Mouse (Mus musculus): ENCODE measurements around the gene Rpl18. TPM values are rescaled to one million over a fixed set of nuclear protein-coding genes. Genes with fewer than 3 reads are reported as not detected.

The Rpl18 gene
- polyA plus RNA-seq, 1 experiment from 2014 or later, result 743 TPM

GRCm38 (mm10) chr7:45730727-45731431 lies 15.6 kb downstream of the Rpl18 start:
- no peaks in the 10 kb centered on the region for H3K27me3 ChIP-seq (ENCODE audit: control insufficient read depth, insufficient read depth, low read length)
- H3K9me3 ChIP-seq (ENCODE audit: control insufficient read depth, low read length), result no peaks in the 10 kb centered on the region
- H3K4me1 ChIP-seq (ENCODE audit: control insufficient read depth in 2 of 2, insufficient read depth in 2 of 2, low read length in 2 of 2), result peaks cover 6 to 9% of the 10 kb centered on the region in 2 experiments; a peak in 1 of 4 replicates
- H3K4me3 ChIP-seq (ENCODE audit: control insufficient read depth in 1 of 2, insufficient read depth in 1 of 2, low read depth in 1 of 2, low read length in 2 of 2), result no peak overlapping the region
- no peak for ATAC-seq (ENCODE audit: insufficient number of reproducible peaks, insufficient read depth, low FRiP score, low read depth)
- no peak overlapping the region for H3K9ac ChIP-seq (ENCODE audit: low read length)
- H3K36me3 ChIP-seq (ENCODE audit: control insufficient read depth, insufficient read depth, low read length), result peaks cover 3% of the 10 kb centered on the region
- H3K4me2 ChIP-seq (ENCODE audit: low read length), result no peak overlapping the region
- WGBS, result 13% methylated on average over 16 of the region's 16 CpGs
- no peak overlapping the region for H3K27ac ChIP-seq (replicated peaks in 1 of 2; ENCODE audit: control insufficient read depth in 1 of 2, insufficient read depth in 1 of 2, low read depth in 2 of 2, low read length in 2 of 2)

GRCm38 (mm10) chr7:45733477-45733876 lies 18.2 kb downstream of the Rpl18 start:
- Histone ChIP-seq H3K4me1 (ENCODE audit: control insufficient read depth in 2 of 2, insufficient read depth in 2 of 2, low read length in 2 of 2) (peaks cover 6 to 9% of the 10 kb centered on the region in 2 experiments; a peak in 1 of 4 replicates), H3K36me3 (ENCODE audit: control insufficient read depth, insufficient read depth, low read length) (no peaks in the 10 kb centered on the region; the same call in 1 of the 2 replicates), H3K9me3 (ENCODE audit: control insufficient read depth, low read length) (no peaks in the 10 kb centered on the region), H3K4me2 (ENCODE audit: low read length) (no peak overlapping the region), H3K27me3 (ENCODE audit: control insufficient read depth, insufficient read depth, low read length) (no peaks in the 10 kb centered on the region), H3K27ac (replicated peaks in 1 of 2; ENCODE audit: control insufficient read depth in 1 of 2, insufficient read depth in 1 of 2, low read depth in 2 of 2, low read length in 2 of 2) (no peak overlapping the region), H3K4me3 (ENCODE audit: control insufficient read depth in 1 of 2, insufficient read depth in 1 of 2, low read depth in 1 of 2, low read length in 2 of 2) (no peak overlapping the region), H3K9ac (ENCODE audit: low read length) (no peak overlapping the region)
- ATAC-seq (ENCODE audit: insufficient number of reproducible peaks, insufficient read depth, low FRiP score, low read depth), result no peak
- 80% methylated on average over 5 of the region's 5 CpGs for WGBS

- Histone ChIP-seq H3K36me3 (ENCODE audit: control insufficient read depth, insufficient read depth, low read length) (no peaks in the 10 kb centered on the region), H3K9me3 (ENCODE audit: control insufficient read depth, low read length) (no peaks in the 10 kb centered on the region), H3K9ac (ENCODE audit: low read length) (no peak overlapping the region), H3K27ac (replicated peaks in 1 of 2; ENCODE audit: control insufficient read depth in 1 of 2, insufficient read depth in 1 of 2, low read depth in 2 of 2, low read length in 2 of 2) (no peak overlapping the region), H3K27me3 (ENCODE audit: control insufficient read depth, insufficient read depth, low read length) (no peaks in the 10 kb centered on the region), H3K4me2 (ENCODE audit: low read length) (no peak overlapping the region), H3K4me3 (ENCODE audit: control insufficient read depth in 1 of 2, insufficient read depth in 1 of 2, low read depth in 1 of 2, low read length in 2 of 2) (no peak overlapping the region), H3K4me1 (ENCODE audit: control insufficient read depth in 2 of 2, insufficient read depth in 2 of 2, low read length in 2 of 2) (peaks cover 0 to 3% of the 10 kb centered on the region in 2 experiments; a peak in 1 of 4 replicates)
- peak; percentile 34; the same call in 1 of the 2 replicates for ATAC-seq (ENCODE audit: insufficient number of reproducible peaks, insufficient read depth, low FRiP score, low read depth)
- WGBS, result 5% methylated on average over 9 of the region's 9 CpGs
Observed at GRCm38 (mm10) chr7:45739162-45739763, 24.0 kb downstream of the Rpl18 start.

- WGBS, result 63% methylated on average over 10 of the region's 10 CpGs
- ATAC-seq (ENCODE audit: insufficient number of reproducible peaks, insufficient read depth, low FRiP score, low read depth), result no peak
- Histone ChIP-seq H3K9ac (ENCODE audit: low read length) (no peak overlapping the region), H3K4me1 (ENCODE audit: control insufficient read depth in 2 of 2, insufficient read depth in 2 of 2, low read length in 2 of 2) (peaks cover 0 to 3% of the 10 kb centered on the region in 2 experiments; a peak in 1 of 4 replicates), H3K27ac (replicated peaks in 1 of 2; ENCODE audit: control insufficient read depth in 1 of 2, insufficient read depth in 1 of 2, low read depth in 2 of 2, low read length in 2 of 2) (no peak overlapping the region), H3K9me3 (ENCODE audit: control insufficient read depth, low read length) (no peaks in the 10 kb centered on the region), H3K4me2 (ENCODE audit: low read length) (no peak overlapping the region), H3K36me3 (ENCODE audit: control insufficient read depth, insufficient read depth, low read length) (no peaks in the 10 kb centered on the region), H3K27me3 (ENCODE audit: control insufficient read depth, insufficient read depth, low read length) (no peaks in the 10 kb centered on the region), H3K4me3 (ENCODE audit: control insufficient read depth in 1 of 2, insufficient read depth in 1 of 2, low read depth in 1 of 2, low read length in 2 of 2) (no peak overlapping the region)
Observed at GRCm38 (mm10) chr7:45739820-45740219, 24.6 kb downstream of the Rpl18 start.

GRCm38 (mm10) chr7:45741308-45741707 lies 26.1 kb downstream of the Rpl18 start:
- Histone ChIP-seq H3K27ac (replicated peaks in 1 of 2; ENCODE audit: control insufficient read depth in 1 of 2, insufficient read depth in 1 of 2, low read depth in 2 of 2, low read length in 2 of 2) (no peak overlapping the region), H3K4me3 (ENCODE audit: control insufficient read depth in 1 of 2, insufficient read depth in 1 of 2, low read depth in 1 of 2, low read length in 2 of 2) (no peak overlapping the region), H3K9ac (ENCODE audit: low read length) (0 out of 2 replicates have a peak overlapping the region, but pooled peaks have one; percentile 27), H3K4me2 (ENCODE audit: low read length) (no peak overlapping the region; the same call in 1 of the 2 replicates), H3K36me3 (ENCODE audit: control insufficient read depth, insufficient read depth, low read length) (no peaks in the 10 kb centered on the region), H3K9me3 (ENCODE audit: control insufficient read depth, low read length) (no peaks in the 10 kb centered on the region), H3K4me1 (ENCODE audit: control insufficient read depth in 2 of 2, insufficient read depth in 2 of 2, low read length in 2 of 2) (peaks cover 0 to 3% of the 10 kb centered on the region in 2 experiments; a peak in 1 of 4 replicates), H3K27me3 (ENCODE audit: control insufficient read depth, insufficient read depth, low read length) (no peaks in the 10 kb centered on the region)
- 73% methylated on average over 12 of the region's 12 CpGs for WGBS
- no peak for ATAC-seq (ENCODE audit: insufficient number of reproducible peaks, insufficient read depth, low FRiP score, low read depth)

GRCm38 (mm10) chr7:45741777-45742176 lies 26.5 kb downstream of the Rpl18 start:
- Histone ChIP-seq H3K27ac (replicated peaks in 1 of 2; ENCODE audit: control insufficient read depth in 1 of 2, insufficient read depth in 1 of 2, low read depth in 2 of 2, low read length in 2 of 2) (no peak overlapping the region), H3K27me3 (ENCODE audit: control insufficient read depth, insufficient read depth, low read length) (no peaks in the 10 kb centered on the region), H3K4me3 (ENCODE audit: control insufficient read depth in 1 of 2, insufficient read depth in 1 of 2, low read depth in 1 of 2, low read length in 2 of 2) (peak overlapping the region; percentile 24 to 29; a peak in 3 of 4 replicates), H3K4me2 (ENCODE audit: low read length) (peak overlapping the region; percentile 55), H3K9me3 (ENCODE audit: control insufficient read depth, low read length) (no peaks in the 10 kb centered on the region), H3K9ac (ENCODE audit: low read length) (peak overlapping the region; percentile 27; the same call in 1 of the 2 replicates), H3K4me1 (ENCODE audit: control insufficient read depth in 2 of 2, insufficient read depth in 2 of 2, low read length in 2 of 2) (peaks cover 0 to 3% of the 10 kb centered on the region in 2 experiments; a peak in 1 of 4 replicates), H3K36me3 (ENCODE audit: control insufficient read depth, insufficient read depth, low read length) (no peaks in the 10 kb centered on the region)
- 39% methylated on average over 11 of the region's 11 CpGs for WGBS
- no peak for ATAC-seq (ENCODE audit: insufficient number of reproducible peaks, insufficient read depth, low FRiP score, low read depth)

GRCm38 (mm10) chr7:45742338-45742737 lies 27.1 kb downstream of the Rpl18 start:
- peak overlapping the region; percentile 55 for H3K4me2 ChIP-seq (ENCODE audit: low read length)
- 32% methylated on average over 19 of the region's 19 CpGs for WGBS
- H3K9me3 ChIP-seq (ENCODE audit: control insufficient read depth, low read length), result no peaks in the 10 kb centered on the region
- ATAC-seq (ENCODE audit: insufficient number of reproducible peaks, insufficient read depth, low FRiP score, low read depth), result no peak
- no peaks in the 10 kb centered on the region for H3K36me3 ChIP-seq (ENCODE audit: control insufficient read depth, insufficient read depth, low read length)
- H3K27ac ChIP-seq (replicated peaks in 1 of 2; ENCODE audit: control insufficient read depth in 1 of 2, insufficient read depth in 1 of 2, low read depth in 2 of 2, low read length in 2 of 2), result no peak overlapping the region
- H3K4me1 ChIP-seq (ENCODE audit: control insufficient read depth in 2 of 2, insufficient read depth in 2 of 2, low read length in 2 of 2), result peaks cover 0 to 3% of the 10 kb centered on the region in 2 experiments; a peak in 1 of 4 replicates
- no peaks in the 10 kb centered on the region for H3K27me3 ChIP-seq (ENCODE audit: control insufficient read depth, insufficient read depth, low read length)
- peak overlapping the region; percentile 24 to 29; a peak in 3 of 4 replicates for H3K4me3 ChIP-seq (ENCODE audit: control insufficient read depth in 1 of 2, insufficient read depth in 1 of 2, low read depth in 1 of 2, low read length in 2 of 2)
- H3K9ac ChIP-seq (ENCODE audit: low read length), result no peak overlapping the region
